Mouse (Mus musculus) embryonic facial prominence, embryonic 11.5 days (tissue): ENCODE data around the gene Adcy9. TPM values are rescaled to one million over a fixed set of nuclear protein-coding genes. Genes with fewer than 3 reads are reported as not detected.

Experiments used
- ATAC-seq: fragments of 200-750 bp; cut with Nextera tagmentation; replicated peaks from 2 replicates; pipeline ENCODE4 v1.8.0; 2017; ENCODE audit warnings: low read depth; ENCODE audit not compliant: insufficient number of reproducible peaks, low FRiP score, low TSS enrichment
- DNase-seq: peaks from one replicate; pipeline ENCODE4 v3.0.0-alpha.2; 2015; ENCODE audit warnings: low spot score
- H3K27ac ChIP-seq: fragments of 300-500 bp; sonication (generic); replicated peaks from 2 replicates; pipeline ENCODE4 v1.5.1; 2014; ENCODE audit warnings: mild to moderate bottlenecking, low read depth, low read length, control low read depth
- H3K27me3 ChIP-seq: fragments of 300-500 bp; sonication (generic); 2 replicates; pipeline ENCODE4 v1.6.1; 2014; ENCODE audit warnings: mild to moderate bottlenecking, low read length, moderate library complexity, mixed read lengths; ENCODE audit not compliant: control insufficient read depth, insufficient read depth
- H3K36me3 ChIP-seq: fragments of 300-500 bp; sonication (generic); replicated peaks from 2 replicates; pipeline ENCODE4 v1.6.1; 2014; ENCODE audit warnings: low read depth, mild to moderate bottlenecking, low read length, moderate library complexity, mixed read lengths; ENCODE audit not compliant: control insufficient read depth, insufficient read depth
- H3K4me1 ChIP-seq: fragments of 300-500 bp; sonication (generic); 2 replicates; pipeline ENCODE4 v1.6.1; 2014; ENCODE audit warnings: low read length, mixed read lengths; ENCODE audit not compliant: control insufficient read depth, insufficient read depth
- H3K4me2 ChIP-seq: fragments of 300-500 bp; sonication (generic); 2 replicates; pipeline ENCODE4 v1.6.1; 2014; ENCODE audit warnings: low read depth, mild to moderate bottlenecking, control low read depth, low read length, moderate library complexity
- H3K4me3 ChIP-seq: fragments of 300-500 bp; sonication (generic); 2 replicates; pipeline ENCODE4 v1.5.1; 2014; ENCODE audit warnings: low read depth, low read length, control low read depth
- H3K9ac ChIP-seq: fragments of 300-500 bp; sonication (generic); replicated peaks from 2 replicates; pipeline ENCODE4 v1.6.1; 2014; ENCODE audit warnings: mild to moderate bottlenecking, control low read depth, low read length
- H3K9me3 ChIP-seq: fragments of 300-500 bp; sonication (generic); replicated peaks from 2 replicates; pipeline ENCODE4 v1.6.1; 2016; ENCODE audit warnings: mild to moderate bottlenecking, low read length, inconsistent platforms, mixed read lengths; ENCODE audit not compliant: control insufficient read depth
- WGBS: fragments of 180-500 bp; shearing (Covaris S2); extraction: QIAGEN DNeasy Blood & Tissue Kit; methylation state at CpG from one replicate; pipeline ENCODE4 v1.1.7; 2014; 5-methylcytosine and 5-hydroxymethylcytosine counted together
- polyA plus RNA-seq: library from polyadenylated mRNA; unstranded; fragments of >200 nt; fragmentation: Nextera tagmentation; extraction: Ambion mirVana; gene quantifications from 2 replicates; pipeline ENCODE4 v1.2.1, GENCODE M21; 2014

Adcy9 gene
- polyA plus RNA-seq, 1 experiment from 2014 or later, result 0.67 TPM

DNA sequence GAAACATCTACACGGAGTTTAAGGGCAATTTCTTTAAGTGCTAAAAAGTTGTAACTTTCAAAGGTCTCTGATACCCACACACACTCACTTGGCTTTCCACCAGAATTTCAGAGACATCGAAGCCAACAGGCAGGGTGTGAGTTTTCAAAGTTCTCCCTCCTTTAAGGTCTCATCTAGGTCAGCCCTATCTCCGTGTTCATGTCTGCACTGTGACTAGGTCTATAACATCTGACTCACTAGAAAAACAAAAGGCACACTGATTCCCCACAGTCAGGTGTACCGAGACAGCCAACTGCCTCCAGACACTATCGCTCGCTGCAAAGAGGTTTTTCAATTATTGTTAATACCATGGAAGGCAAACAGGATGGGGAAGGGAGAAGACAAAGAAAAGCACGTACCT is 2.8 kb downstream of the Adcy9 start:
- ATAC-seq, result no peak
- Histone ChIP-seq H3K27ac (no peak overlapping the region), H3K9ac (no peak overlapping the region), H3K27me3 (peaks cover 11% of the 10 kb centered on the region), H3K36me3 (no peaks in the 10 kb centered on the region), H3K9me3 (no peaks in the 10 kb centered on the region), H3K4me1 (peaks cover 5% of the 10 kb centered on the region; the same call in 1 of the 2 replicates), H3K4me3 (no peak overlapping the region), H3K4me2 (no peak overlapping the region)
- DNase-seq, result no peak
- WGBS, result 80% methylated on average over 7 of the region's 7 CpGs

DNA sequence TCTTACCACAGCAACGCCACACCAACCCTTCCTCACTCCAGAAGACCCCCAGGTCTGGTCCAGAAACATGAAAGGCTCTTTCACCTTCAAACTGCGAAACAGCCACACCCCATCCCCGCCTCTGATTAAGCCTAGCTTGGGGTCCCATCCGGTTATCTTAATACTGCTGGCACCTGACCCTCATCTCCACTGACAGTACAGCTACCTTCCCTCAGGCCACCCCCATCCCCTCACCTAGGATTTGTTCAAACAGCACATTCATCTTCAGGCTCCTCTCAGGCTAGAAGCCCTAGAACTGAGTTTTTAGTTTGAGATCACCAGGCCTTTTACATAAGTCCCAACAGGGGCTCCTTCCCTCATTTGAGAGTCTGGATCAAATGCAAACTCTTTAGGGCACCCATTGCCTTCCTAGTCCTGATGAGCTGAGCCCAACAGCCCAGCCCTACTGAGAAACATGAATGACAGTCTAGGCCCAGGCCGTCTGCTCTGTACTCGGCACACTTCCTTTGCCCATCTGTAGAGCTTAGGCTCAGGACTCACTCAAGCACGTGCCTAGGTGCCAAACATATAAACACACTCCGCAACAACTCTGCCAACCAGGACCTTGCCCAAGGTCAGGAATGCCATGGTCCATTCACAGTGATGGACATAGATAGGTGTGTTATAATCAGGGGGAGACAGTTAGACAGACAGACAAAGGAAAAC is 5.3 kb downstream of the Adcy9 start:
- H3K9ac ChIP-seq, result no peak overlapping the region
- no peak overlapping the region for H3K4me2 ChIP-seq
- no peak overlapping the region for H3K4me3 ChIP-seq
- H3K27ac ChIP-seq, result no peak overlapping the region
- peaks cover 5% of the 10 kb centered on the region; the same call in 1 of the 2 replicates for H3K4me1 ChIP-seq
- DNase-seq (no peak), ATAC-seq (no peak)
- H3K36me3 ChIP-seq, result no peaks in the 10 kb centered on the region
- no peaks in the 10 kb centered on the region for H3K9me3 ChIP-seq
- H3K27me3 ChIP-seq, result peaks cover 11% of the 10 kb centered on the region
- whole genome bisulfite sequencing, result 80% methylated on average over 8 of the region's 8 CpGs

GRCm38 (mm10) chr16:4413988-4414880 is 6.1 kb downstream of the Adcy9 start:
- no peak overlapping the region for H3K4me3 ChIP-seq
- ATAC-seq (no peak), DNase-seq (no peak)
- no peak overlapping the region for H3K4me2 ChIP-seq
- peaks cover 9% of the 10 kb centered on the region for H3K27me3 ChIP-seq
- peaks cover under 1% of the 10 kb centered on the region; the same call in 1 of the 2 replicates for H3K4me1 ChIP-seq
- H3K9ac ChIP-seq, result no peak overlapping the region
- H3K27ac ChIP-seq, result no peak overlapping the region
- no peaks in the 10 kb centered on the region for H3K36me3 ChIP-seq
- H3K9me3 ChIP-seq, result no peaks in the 10 kb centered on the region
- 71% methylated on average over 9 of the region's 9 CpGs for WGBS

- no peak overlapping the region for H3K27ac ChIP-seq
- no peaks in the 10 kb centered on the region for H3K9me3 ChIP-seq
- H3K4me2 ChIP-seq, result no peak overlapping the region
- DNase-seq, result no peak
- H3K27me3 ChIP-seq, result peaks cover 2% of the 10 kb centered on the region
- H3K4me3 ChIP-seq, result no peak overlapping the region
- H3K36me3 ChIP-seq, result no peaks in the 10 kb centered on the region
- H3K9ac ChIP-seq, result no peak overlapping the region
- no peaks in the 10 kb centered on the region for H3K4me1 ChIP-seq
- 53% methylated on average over 14 of the region's 14 CpGs for WGBS
- no peak for ATAC-seq
Measured at GRCm38 (mm10) chr16:4413301-4413700, 7.0 kb downstream of the Adcy9 start.

- no peaks in the 10 kb centered on the region for H3K9me3 ChIP-seq
- no peak overlapping the region for H3K4me2 ChIP-seq
- H3K9ac ChIP-seq, result no peak overlapping the region
- H3K4me1 ChIP-seq, result no peaks in the 10 kb centered on the region
- H3K27me3 ChIP-seq, result no peaks in the 10 kb centered on the region; the same call in 1 of the 2 replicates
- no peak overlapping the region for H3K27ac ChIP-seq
- ATAC-seq (no peak), DNase-seq (no peak)
- WGBS, result 91% methylated on average over 4 of the region's 4 CpGs
- no peaks in the 10 kb centered on the region for H3K36me3 ChIP-seq
- no peak overlapping the region for H3K4me3 ChIP-seq
Measured at GRCm38 (mm10) chr16:4412298-4412697, 8.0 kb downstream of the Adcy9 start.

- Histone ChIP-seq H3K9ac (no peak overlapping the region), H3K4me2 (no peak overlapping the region), H3K27ac (no peak overlapping the region), H3K27me3 (no peaks in the 10 kb centered on the region; the same call in 1 of the 2 replicates), H3K9me3 (no peaks in the 10 kb centered on the region), H3K4me1 (no peaks in the 10 kb centered on the region), H3K4me3 (no peak overlapping the region), H3K36me3 (no peaks in the 10 kb centered on the region)
- ATAC-seq (no peak), DNase-seq (no peak)
- WGBS, result 70% methylated on average over 2 of the region's 2 CpGs
Measured at GRCm38 (mm10) chr16:4411296-4411695, 9.0 kb downstream of the Adcy9 start.

GRCm38 (mm10) chr16:4407536-4407935 is 12.8 kb downstream of the Adcy9 start:
- DNase-seq, result no peak
- 78% methylated on average over 2 of the region's 2 CpGs for WGBS
- Histone ChIP-seq H3K4me2 (no peak overlapping the region), H3K27me3 (no peaks in the 10 kb centered on the region), H3K36me3 (no peaks in the 10 kb centered on the region), H3K4me1 (no peaks in the 10 kb centered on the region), H3K27ac (no peak overlapping the region), H3K9ac (no peak overlapping the region), H3K4me3 (no peak overlapping the region), H3K9me3 (no peaks in the 10 kb centered on the region)
- ATAC-seq, result no peak

GRCm38 (mm10) chr16:4406706-4407105 is 13.6 kb downstream of the Adcy9 start:
- 71% methylated on average over 4 of the region's 4 CpGs for WGBS

More at GRCm38 (mm10) chr16:4406706-4407105, 13.6 kb downstream of the Adcy9 start:
- Histone ChIP-seq H3K27me3 (no peaks in the 10 kb centered on the region), H3K4me3 (no peak overlapping the region), H3K4me1 (no peaks in the 10 kb centered on the region), H3K9me3 (no peaks in the 10 kb centered on the region), H3K4me2 (no peak overlapping the region), H3K27ac (no peak overlapping the region), H3K36me3 (no peaks in the 10 kb centered on the region), H3K9ac (no peak overlapping the region)
- DNase-seq (no peak), ATAC-seq (no peak)
